Mouse (Mus musculus) bone marrow macrophage, adult 2 months (primary cell): ENCODE measurements around the gene Sod1.

Experiments
- CTCF ChIP-seq: IDR thresholded peaks from 2 replicates; pipeline ENCODE4 v1.5.1; 2012; ENCODE audit warnings: low read depth, mild to moderate bottlenecking, low read length, moderate library complexity
- POLR2A ChIP-seq: IDR thresholded peaks from 2 replicates; pipeline ENCODE4 v1.6.1; 2012; ENCODE audit warnings: mild to moderate bottlenecking, low read depth, low read length, borderline replicate concordance

DNA sequence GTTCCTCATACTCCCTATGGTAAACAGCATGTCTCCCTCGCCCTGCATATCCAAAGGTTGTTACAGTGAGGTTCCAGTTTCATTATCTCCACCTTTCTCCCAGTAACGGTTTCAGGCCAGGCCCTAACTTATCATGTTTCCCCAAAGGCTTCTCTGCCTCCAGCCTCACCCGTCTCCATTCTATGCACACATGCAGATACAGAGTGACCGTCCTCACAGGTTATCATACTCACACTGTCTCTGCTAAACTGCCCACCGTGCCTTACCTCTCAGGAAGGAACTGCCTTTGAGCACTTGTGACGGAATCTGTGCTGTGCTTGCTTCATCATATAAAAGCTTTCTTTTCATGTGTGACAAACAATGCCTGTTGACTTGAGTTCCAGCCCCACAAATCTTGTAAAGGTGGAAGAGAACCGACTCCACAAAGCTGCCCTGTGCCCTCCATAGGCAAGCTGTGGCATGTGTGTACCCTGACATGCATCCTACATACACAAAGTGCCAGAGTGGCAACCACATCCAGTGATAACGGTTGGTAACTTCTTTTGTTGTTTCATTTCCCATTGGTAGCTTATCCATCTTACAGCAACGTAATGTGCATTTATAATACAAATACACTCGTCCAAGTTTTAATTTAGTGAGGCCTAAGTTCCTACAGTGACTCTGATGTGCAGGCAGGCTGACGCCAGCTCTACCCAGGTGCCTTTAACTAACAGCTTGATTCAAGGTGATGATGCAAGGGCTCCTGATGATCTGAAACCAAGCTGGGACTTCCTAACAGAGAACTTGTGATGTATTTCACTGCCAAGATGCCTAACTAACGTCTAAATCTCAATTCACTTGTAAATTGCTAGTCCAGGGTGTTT is 6.8 kb upstream of the Sod1 start:
- TF ChIP-seq CTCF (no peak), POLR2A (no peak)
